Mouse (Mus musculus): ENCODE measurements at regions not wholly inside any gene's neighbourhood (a gene's known extent, or its start where the extent isn't known, plus 50 kb on each side); places are given as distances from the start of the nearest gene placed in this dataset.

DNA sequence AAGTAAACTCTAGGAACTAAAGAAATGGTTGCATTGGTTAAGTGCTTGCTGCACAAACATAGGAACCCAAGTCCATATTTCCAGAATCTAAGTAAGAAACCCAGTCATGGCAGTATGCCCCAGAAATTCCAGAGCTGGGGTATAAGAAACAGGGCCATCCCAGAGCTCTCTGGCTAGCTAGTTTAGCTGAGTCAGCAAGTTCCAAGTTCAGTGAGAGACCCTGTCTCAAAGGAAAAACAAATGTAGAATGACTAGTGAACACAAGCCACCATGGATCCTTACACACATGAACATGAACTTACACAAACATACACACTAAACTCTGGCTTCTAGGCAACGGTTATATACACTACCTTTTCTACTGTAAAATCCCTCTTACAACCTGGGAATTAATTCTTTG, 245.4 kb downstream of the Slc4a3 start:
- TF ChIP-seq CTCF (IDR thresholded peaks at IDR 0.05; ENCODE audit: extremely low read depth, insufficient read depth, low read length) = no peak
- TF ChIP-seq POLR2A (IDR thresholded peaks at IDR 0.05; ENCODE audit: extremely low read depth, insufficient read depth, low read length) = no peak
